Mouse (Mus musculus) embryonic fibroblast, embryonic 13.5 days (primary cell): Measurements from ENCODE around the gene Spata45.

Source experiments
- CTCF ChIP-seq: IDR thresholded peaks from 2 replicates; pipeline ENCODE4 v1.5.1; 2011; ENCODE audit warnings: mild to moderate bottlenecking, control low read depth, low read length, moderate library complexity, borderline replicate concordance; ENCODE audit not compliant: insufficient read depth
- POLR2A ChIP-seq: IDR thresholded peaks from 2 replicates; pipeline ENCODE4 v1.6.1; 2011; ENCODE audit warnings: low read depth, mild to moderate bottlenecking, control low read depth, low read length, moderate library complexity

DNA sequence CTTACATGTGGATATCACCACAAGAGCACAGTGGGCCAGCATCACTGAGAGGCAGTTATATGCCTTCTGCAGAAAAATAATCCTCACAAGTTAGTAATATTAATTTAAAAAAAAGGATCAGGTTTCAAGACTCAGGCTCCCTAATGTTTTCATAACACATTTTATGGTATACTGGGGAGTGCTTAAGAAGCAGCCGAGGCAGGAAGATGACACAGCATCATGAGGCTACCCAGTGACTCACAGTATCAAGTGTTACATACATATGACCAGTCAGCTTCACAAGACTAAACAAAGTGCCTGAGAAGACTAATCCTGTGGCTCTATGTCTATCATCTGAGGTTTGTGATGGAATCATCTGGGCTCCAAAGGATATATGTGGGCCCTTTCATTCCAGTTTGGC lies 38.4 kb upstream of the Spata45 start:
- TF ChIP-seq CTCF (no peak), POLR2A (no peak)
